Mouse (Mus musculus) lung, postnatal 25 days (tissue): Measurements from ENCODE around the gene Hist2h2be.
"Not testable (repeated sequence)": the region's sequence is repeated elsewhere in the genome, so short reads cannot be mapped to it uniquely, and the experiment has no call there.

Experiments
- DNase-seq: peaks from one replicate; pipeline ENCODE4 v3.0.0; 2022; ENCODE audit warnings: low spot score

The Hist2h2be gene

DNA sequence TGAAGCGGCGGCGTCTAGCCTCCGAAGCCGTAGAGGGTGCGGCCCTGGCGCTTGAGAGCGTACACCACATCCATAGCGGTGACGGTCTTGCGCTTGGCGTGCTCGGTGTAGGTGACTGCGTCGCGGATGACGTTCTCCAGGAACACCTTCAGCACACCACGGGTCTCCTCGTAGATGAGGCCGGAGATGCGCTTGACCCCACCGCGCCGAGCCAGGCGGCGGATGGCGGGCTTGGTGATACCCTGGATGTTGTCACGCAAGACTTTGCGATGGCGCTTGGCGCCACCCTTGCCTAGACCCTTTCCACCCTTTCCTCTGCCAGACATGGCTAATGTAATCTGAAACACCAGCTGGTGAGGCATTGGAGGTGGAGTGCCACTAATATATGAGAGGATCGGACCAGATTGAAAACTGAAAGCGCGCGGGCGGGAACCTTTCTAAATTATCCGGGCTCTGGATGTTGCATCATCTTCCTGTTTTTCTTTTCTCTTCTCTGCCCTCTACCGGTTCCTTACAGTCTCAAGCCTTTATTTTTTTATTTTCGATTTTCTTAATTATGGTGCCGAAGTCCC is 42.1 kb downstream of the Hist2h2be start, which contains the start of gene Hist2h4:
Gene Hist2h4, minus strand, starts transcription at position 333 of the 572 bp plus-strand sequence.
- peak; percentile 98 for DNase-seq

DNA sequence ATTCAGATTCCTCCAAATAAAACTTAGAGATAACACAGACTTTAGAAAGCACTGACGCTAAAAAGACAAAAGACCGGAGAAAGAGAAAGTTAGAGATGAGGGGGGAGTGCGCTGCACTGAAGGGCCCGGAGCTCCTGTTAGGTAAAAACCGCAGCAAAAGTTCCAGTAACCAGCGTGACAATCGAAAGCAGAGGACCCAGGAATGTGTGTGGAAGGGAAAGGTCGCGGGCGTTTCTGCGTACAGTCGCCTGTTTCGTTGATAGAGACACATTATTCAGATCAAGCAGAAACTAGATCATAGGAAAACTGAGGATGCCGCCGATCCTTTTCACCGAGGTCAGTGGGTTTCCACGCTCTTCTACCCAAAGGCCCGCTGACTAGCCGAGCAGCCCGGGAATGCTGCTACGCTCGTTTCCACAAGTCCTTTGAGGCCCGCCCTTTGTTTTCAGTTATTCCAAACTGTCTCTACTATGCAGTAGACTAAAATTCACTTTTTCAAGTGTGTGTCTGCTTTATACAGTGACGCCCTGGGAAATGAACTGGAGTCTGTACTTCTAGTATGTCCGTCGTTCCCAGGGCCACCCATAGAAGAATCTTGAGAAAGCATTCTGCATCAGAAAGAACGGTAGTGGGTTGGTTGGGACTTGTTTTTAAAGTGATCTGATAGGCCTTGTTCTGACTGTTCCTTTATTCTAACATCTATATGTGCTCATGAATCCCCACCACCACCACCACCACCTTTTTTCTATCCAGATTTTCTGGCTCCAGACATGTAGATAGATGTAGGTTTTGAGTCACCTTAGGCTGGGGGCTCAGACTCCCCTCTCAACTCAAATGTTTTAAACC is 42.9 kb downstream of the Hist2h2be start:
- DNase-seq, result no peak

DNA sequence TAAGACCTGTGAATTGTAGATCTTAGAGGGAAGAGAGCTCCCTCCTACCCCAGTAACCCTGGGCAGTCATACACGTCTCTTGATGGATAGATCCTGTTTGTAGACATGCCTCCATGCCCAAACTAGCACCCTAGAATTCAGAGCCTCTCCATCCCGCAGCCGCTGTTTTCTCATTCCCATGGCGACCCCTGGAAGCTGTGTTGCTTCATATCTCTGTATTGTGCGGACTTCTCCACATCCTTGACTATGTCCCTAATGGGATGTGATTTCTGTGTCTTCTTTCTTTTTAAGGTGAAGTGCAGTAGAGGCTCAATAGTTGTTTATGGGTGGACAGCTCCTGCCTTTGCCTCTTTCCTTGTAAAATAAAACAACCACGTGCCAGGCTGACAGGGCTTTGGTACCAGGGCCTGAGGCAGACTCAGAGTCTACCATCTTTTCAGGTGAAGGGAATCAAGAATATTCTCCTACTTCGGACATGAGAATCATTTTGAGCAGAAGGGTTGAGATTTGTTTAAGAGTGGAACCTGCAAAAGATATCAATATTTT is 43.6 kb downstream of the Hist2h2be start:
- DNase-seq, result no peak

DNA sequence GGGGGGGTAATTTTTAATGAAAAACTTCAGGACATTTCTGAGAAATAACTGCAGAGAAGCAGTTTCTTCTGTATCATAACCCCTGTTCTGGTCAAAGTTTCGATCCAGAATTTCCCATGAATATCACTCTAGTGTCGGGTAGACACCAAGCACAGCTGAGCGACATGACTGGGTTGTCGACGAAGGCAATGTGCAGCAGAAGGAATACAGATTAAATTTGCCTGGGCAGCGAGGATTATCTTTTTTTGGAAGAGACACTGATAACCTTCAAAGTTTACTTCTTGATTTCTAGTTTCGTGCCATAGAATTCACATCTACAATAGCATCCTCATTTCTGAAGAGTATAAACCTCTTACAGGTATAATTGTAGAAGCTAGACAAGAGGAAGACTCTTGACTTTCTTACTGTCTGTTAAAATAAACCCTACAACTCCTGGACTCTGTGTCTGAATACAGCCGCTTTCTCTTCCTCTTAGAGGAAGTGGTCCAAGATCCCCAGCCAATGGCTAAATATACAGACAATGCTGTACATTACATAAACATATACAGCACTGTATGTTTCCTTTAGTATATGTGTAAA is 45.3 kb downstream of the Hist2h2be start:
- no peak for DNase-seq

DNA sequence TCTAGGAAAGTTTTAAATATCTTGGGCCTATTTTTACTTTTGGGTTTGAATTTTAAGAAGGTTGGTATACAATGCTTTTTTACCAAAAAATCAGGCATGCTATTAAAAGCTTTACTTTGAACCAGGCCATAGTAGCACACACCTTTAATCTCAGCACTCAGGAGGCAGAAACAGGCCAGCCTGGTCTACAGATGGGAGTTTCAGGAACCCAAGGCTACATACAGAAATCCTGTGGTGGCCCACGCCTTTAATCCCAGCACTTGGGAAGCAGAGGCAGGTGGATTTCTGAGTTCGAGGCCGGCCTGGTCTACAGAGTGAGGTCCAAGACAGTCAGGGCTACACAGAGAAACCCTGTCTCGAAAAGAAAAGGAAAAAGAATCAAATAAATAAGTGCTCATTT is 46.6 kb downstream of the Hist2h2be start:
- no peak for DNase-seq

DNA sequence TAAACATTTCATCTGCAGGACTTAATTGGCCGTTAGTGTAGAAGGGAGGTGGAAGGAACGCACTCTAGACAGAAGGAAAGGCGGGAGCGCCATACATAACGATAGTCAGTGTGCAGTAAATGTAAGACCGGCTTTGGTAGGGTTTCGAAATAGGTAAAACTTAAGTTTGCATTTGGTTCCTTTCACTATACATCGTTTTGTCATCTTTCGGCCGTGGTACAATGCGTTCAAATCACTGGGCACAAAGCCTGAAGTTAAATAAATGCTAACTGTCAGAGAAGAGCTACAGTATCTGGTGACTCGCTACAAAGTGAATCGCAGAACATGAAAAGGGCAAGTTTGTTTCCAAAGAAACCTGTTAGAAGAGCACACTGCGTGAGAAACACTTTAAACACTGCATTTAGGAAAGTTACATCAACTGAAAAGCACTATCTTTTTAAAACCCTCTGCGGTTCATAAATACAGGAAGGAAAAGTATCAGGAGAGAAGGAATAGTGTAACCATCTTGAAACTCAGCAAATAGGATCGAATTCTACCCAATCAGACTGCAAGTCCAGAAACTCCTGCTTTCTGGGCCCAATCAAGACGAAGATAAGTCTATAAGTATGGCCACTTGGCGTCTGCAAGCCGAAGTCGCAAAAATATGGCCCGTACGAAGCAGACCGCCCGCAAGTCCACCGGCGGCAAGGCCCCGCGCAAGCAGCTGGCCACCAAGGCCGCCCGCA is 47.3 kb downstream of the Hist2h2be start, which contains the start of gene Hist2h3b:
Gene Hist2h3b, plus strand, starts transcription at position 604 of the 725 bp plus-strand sequence.
- peak; percentile 89 for DNase-seq

DNA sequence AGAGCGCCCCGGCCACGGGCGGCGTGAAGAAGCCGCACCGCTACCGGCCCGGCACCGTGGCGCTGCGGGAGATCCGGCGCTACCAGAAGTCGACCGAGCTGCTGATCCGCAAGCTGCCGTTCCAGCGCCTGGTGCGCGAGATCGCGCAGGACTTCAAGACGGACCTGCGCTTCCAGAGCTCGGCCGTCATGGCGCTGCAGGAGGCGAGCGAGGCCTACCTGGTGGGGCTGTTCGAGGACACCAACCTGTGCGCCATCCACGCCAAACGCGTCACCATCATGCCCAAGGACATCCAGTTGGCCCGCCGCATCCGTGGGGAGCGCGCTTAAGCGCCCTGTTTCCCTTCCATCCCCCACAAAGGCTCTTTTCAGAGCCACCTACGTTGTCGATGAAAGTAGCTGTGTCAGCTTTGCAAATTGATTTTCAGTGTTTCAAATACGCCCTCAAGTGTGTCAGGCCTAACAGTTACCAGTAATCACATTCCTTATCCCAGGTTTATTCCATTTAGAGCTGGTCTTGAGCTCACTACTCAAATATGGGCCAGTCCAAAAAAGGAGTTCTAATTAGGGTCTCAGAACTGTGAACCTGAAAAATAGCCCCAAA is 48.0 kb downstream of the Hist2h2be start:
- DNase-seq, result not testable (repeated sequence)

DNA sequence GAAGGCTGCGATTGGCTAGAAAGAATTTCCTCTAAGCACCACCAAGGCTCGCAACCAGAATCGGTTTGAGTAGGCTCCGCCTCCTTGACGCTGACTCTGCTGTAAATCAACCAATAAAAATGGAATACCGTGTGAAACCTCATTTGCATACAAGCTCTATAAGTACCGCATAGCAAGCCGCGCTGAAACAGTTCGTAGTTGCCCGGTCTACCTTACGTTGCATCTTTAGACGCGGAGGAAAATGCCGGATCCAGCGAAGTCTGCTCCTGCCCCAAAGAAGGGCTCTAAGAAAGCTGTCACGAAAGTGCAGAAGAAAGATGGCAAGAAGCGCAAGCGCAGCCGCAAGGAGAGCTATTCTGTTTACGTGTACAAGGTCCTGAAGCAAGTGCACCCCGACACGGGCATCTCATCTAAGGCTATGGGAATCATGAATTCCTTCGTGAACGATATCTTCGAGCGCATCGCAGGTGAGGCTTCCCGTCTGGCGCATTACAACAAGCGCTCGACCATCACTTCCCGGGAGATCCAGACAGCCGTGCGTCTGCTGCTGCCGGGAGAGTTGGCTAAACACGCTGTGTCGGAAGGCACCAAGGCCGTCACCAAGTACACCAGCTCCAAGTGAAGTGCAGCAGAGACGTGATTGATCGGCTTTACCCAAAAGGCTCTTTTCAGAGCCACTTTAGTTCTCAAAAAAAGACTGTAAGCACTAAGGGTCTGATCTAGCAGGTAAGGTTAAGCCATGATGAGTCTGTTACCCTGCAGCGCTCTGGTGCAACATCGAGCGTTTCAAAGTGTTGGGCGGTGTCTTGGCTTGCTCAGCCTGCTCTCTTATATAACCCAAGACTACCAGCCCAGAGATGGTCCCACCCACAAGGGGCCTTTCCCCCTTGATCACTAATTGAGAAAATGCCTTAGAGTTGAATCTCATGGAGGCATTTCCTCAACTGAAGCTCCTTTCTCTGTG is 48.9 kb downstream of the Hist2h2be start, which contains the start of gene Hist2h2bb:
Gene Hist2h2bb, plus strand, starts transcription at position 242 of the 964 bp plus-strand sequence.
- DNase-seq, result peak; percentile 97
